Mouse (Mus musculus) kidney, adult 11 months (tissue): ENCODE measurements around the gene Rpl28.
A peak's percentile ranks its signal among the peaks of the same experiment; 100 is the strongest.

Experiments used
- DNase-seq: peaks from one replicate; pipeline ENCODE4 v3.0.0; 2022

Rpl28 gene

DNA sequence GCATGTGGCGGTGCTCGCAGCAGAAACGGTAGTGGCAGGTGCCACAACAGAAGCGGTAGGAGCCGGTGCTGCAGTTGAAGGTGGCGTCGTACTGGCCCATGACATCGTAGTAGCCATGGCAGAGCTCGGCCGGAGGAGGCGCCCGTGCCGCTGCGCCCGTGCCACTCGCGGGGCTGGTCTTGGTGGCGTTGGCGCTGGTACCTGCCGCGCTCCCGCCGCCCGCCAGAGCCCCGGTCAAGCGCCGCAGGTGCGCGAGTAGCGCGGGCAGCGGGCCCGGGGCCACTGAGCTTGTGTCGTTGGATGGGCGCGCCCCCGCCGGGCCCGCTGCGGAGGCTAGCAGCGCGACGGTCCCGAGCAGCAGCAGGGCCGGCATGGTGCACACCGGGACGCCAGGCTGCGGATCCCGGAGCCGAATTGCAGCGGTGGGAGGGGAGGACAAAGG lies 43.7 kb downstream of the Rpl28 start:
- peak; percentile 84 for DNase-seq

DNA sequence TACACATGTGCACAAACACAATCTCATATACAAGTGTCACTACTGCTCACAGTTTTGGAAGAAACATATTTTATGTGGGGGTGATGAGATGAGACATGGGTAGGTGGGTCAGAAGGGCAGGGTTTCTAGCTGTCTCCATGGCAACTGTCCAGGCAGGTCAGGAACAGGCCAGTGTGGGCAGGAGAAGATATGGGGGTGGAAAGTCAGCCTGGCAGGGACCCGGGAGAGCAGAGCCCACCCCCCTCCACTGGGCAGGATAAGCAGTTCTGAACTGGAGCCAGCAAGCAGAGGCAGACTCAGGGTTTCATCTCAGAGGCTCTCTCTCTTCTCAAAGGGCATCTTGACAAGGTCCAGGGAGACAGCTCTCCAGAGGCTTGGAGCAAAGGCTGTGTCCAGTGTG lies 45.0 kb downstream of the Rpl28 start:
- no peak for DNase-seq

DNA sequence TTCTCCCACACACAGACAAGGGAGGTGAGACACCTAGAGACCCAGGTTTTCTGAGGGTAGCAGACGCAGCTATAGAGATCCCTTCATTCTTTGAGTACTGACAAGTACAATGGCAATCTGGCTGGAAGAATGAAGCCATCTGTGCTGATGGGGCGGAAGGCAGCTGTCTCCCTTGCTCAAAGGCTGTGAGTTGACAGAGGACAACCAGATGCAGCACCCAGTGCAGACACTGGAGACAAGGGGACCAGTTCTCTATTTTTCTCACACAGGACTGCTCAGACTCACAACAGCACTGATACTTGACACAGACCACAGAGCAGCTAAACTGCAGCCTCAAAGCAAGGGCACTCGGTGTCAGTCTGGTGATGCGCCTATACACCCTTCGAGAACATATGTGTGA lies 49.4 kb downstream of the Rpl28 start:
- DNase-seq = no peak

DNA sequence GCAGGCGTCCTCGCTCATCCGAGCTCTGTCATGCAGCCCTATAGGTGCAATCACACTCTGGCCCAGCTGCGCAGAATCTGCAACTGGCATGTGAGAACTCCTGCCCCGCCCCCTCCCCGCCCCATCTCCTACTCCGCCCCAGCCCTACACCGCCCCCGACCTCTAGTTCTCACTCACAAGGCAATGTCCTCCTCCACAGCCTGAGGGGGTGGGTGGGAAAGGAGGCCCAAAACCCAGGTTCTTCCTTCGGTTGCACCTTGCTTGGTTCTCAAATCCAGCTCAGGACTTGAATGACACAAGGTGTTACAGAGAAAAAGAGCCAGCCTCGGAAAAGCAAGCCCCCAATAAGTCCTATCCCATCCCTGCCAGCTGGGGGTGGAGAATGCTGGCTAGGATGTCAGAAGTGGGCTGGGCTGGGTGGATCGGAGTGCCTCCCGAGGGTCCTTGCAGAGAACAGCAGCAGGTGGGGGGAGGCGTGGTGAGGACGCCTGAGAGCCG lies 50.0 kb downstream of the Rpl28 start:
- DNase-seq = no peak

DNA sequence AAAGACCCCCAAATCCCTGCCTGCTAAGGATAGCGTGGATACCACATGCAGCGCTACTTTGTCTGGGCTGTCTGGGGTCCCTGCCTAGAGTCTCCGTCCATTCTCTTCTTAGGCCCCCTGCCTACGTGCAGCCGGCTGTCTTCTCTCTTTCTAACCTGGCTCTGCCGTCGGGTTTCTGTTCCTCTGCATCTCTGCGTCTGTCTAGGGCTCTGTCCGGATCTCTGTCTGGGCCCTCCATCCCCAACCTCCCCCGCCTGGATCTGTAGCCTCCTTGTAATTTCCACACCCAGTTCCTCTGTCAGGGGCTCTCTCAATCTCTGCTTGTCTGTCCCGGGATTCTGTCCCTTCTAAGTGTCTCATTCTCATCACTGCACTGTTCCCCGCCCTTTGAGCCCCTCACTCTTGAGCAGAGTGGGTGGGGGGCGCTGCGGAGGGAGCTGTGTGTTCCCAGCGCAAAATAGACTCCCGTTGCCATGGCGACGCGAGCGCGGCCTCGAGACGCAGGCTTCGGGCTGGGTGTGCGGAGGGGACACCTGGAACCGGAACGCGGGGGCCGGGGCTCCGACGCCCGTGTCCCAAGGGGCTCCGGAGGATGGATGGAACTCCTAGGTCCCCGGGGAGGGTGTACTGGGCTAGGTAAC lies 51.0 kb downstream of the Rpl28 start:
- DNase-seq = no peak

DNA sequence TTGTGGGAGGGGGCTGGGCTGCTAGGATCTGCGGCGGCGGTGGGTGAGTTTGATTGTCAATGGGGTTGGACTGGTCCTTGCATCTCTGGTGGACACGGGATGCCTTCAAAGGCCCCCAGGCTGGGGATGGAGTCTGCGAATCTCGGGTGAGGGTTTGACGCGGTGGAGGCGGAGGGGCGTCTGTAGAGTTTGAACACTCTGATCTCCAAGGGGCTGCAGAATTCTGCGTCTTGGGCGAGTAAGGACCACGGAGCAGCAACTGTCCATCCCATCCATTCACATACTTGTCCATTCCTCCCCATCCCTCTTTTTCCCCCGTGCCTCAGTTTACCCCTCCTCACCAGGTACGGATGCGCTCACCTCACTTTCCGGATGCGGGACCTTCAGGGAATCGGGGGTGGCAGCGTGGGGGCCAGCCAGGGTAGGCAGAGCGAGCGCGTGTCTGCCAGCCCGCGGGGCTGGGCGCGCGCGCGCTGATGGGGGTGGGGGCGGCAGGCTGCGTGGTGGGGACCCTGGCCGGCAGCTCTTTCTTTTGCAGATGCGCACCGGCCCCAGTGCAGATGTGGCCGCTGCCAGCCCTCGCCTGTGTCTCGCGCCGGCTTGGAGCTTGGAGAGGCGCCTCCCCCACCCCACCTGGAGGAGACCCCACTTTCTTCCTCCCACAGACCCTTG lies 51.7 kb downstream of the Rpl28 start, which contains the start of gene Shisa7:
Gene Shisa7, minus strand, starts transcription at position 452 of the 672 bp plus-strand sequence.
- DNase-seq = no peak
